Mouse (Mus musculus) E14TG2a.4 (cell line): ENCODE measurements around the gene Notch4.

ENCODE experiments used
- H3K27me3 ChIP-seq: 2 replicates; pipeline ENCODE4 v1.6.1; 2014; ENCODE audit warnings: low read length, control low read depth; ENCODE audit not compliant: insufficient read depth
- H3K36me3 ChIP-seq: 2 replicates; pipeline ENCODE4 v1.6.1; 2014; ENCODE audit warnings: low read length, control low read depth; ENCODE audit not compliant: insufficient read depth
- H3K4me1 ChIP-seq: replicated peaks from 2 replicates; pipeline ENCODE4 v1.6.1; 2014; ENCODE audit warnings: low read depth, low read length, control low read depth
- H3K4me3 ChIP-seq: replicated peaks from 2 replicates; pipeline ENCODE4 v1.5.1; 2014; ENCODE audit warnings: mild to moderate bottlenecking, low read length
- H3K9me3 ChIP-seq: 2 replicates; pipeline ENCODE4 v1.6.1; 2014; ENCODE audit warnings: low read length, control low read depth
- CTCF ChIP-seq: conservative IDR thresholded peaks from 2 replicates; pipeline ENCODE4 v1.5.1; 2014; ENCODE audit warnings: low read length
- NANOG ChIP-seq: IDR thresholded peaks from 2 replicates; pipeline ENCODE4 v1.6.1; 2014; ENCODE audit warnings: borderline replicate concordance, low read length, mixed read lengths
- POU5F1 ChIP-seq: IDR thresholded peaks from 2 replicates; pipeline ENCODE4 v1.6.1; 2014; ENCODE audit warnings: low read length, borderline replicate concordance

Gene Notch4

DNA sequence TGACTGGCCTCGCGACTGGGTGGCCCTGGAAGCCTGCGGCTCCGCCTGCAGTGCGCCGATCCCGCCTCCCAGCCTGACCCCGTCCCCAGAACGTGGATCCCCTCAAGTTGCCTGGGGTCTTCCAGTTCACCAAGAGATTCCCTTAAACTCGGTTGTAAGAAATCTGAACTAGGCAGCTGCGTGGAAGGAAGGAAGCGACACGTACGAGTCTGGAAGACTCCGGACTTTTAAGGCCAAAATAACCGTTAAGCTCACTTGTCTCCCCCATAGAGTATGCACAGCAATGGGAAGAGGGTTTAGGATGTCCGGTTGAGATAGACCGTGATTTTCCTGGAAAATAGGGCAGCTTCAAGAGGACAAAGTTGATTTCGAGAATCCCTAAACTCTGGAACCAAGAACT is 23.7 kb downstream of the Notch4 start:
- Histone ChIP-seq H3K9me3 (no peaks in the 10 kb centered on the region), H3K4me1 (peaks cover 84% of the 10 kb centered on the region)

DNA sequence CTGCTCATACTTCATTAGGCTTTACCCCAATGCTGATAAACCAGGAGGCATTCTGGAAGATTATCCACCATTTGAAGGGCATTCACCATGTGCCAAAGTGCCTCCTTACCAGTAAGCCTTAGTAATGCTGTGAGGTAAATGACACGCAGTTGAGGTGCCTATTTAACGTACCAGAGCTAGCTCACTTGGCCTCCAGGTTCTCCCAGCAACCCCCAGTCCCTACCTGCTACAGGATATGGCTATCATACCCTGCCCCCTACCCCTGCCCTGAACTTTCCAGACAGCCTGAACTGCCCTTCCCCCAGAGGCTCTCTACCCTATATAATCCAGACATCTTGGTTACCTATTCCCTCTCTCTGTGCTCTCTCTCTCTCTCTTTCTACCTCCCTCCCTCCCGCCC is 24.7 kb downstream of the Notch4 start:
- Histone ChIP-seq H3K27me3 (no peaks in the 10 kb centered on the region), H3K4me1 (peaks cover 84% of the 10 kb centered on the region), H3K36me3 (peaks cover 15% of the 10 kb centered on the region; the same call in 1 of the 2 replicates), H3K9me3 (no peaks in the 10 kb centered on the region), H3K4me3 (peak overlapping the region; percentile 91)
- TF ChIP-seq CTCF = no peak
- TF ChIP-seq NANOG = no peak
- no peak for TF ChIP-seq POU5F1

More for the DNA sequence above, 23.7 kb downstream of the Notch4 start:
- Histone ChIP-seq H3K27me3 (no peaks in the 10 kb centered on the region), H3K4me3 (peak overlapping the region; percentile 91), H3K36me3 (peaks cover 22% of the 10 kb centered on the region)
- no peak for TF ChIP-seq CTCF
- TF ChIP-seq NANOG = no peak
- no peak for TF ChIP-seq POU5F1

DNA sequence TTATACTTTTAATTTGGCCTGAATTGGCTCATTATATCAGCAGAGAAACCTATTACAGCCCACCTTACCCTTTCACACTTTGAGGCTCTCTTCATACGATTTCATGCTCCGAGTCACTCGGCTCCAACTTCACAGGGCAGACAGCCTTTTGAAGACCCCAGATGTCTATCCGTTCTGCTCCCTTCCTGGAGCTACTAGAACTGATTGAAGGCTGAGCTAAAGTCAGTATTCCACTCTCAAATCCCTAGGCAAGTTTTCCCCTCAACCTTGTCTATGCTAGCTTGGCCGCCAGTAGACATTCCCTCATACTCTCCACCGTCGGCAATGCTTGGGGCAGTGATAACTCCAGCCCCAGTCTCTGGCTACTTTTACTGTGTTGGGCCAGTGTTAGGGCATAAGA is 25.1 kb downstream of the Notch4 start:
- no peak for TF ChIP-seq NANOG
- no peak for TF ChIP-seq CTCF
- TF ChIP-seq POU5F1 = no peak
- no peaks in the 10 kb centered on the region for H3K27me3 ChIP-seq
- H3K9me3 ChIP-seq = no peaks in the 10 kb centered on the region
- H3K4me3 ChIP-seq = peak overlapping the region; percentile 81
- peaks cover 84% of the 10 kb centered on the region for H3K4me1 ChIP-seq
- peaks cover 18% of the 10 kb centered on the region; the same call in 1 of the 2 replicates for H3K36me3 ChIP-seq

DNA sequence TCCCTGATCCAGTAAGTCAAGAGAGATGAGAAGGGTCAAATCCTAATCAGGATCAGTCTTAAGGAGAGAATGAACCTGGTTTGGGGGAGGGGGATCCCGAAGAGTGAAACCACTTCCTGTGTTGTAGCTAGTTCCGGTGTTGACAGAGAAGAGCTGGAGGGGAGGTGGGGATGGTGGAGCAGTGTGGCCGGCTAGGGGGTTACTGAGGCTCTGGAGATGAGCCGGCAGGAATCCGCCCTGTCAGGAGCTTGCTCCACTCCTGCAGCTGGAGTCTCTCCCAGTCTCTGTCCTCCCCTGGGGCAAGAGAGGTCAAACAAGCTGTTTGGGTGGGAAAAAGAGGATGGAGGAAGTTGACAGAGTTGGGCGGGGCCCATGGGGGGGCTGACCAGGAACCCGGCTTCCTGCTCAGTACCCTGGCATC is 25.6 kb downstream of the Notch4 start, which contains the start of gene Gpsm3:
Gene Gpsm3 (plus strand): TSS at position 126 of the 421 bp plus-strand sequence.
- peaks cover 17% of the 10 kb centered on the region for H3K36me3 ChIP-seq
- no peaks in the 10 kb centered on the region for H3K9me3 ChIP-seq
- H3K4me3 ChIP-seq = peak within 1 kb of the TSS; percentile 91
- TF ChIP-seq POU5F1 (no peak), NANOG (no peak), CTCF (no peak)
- peaks cover 83% of the 10 kb centered on the region for H3K4me1 ChIP-seq
- peaks cover 3% of the 10 kb centered on the region; the same call in 1 of the 2 replicates for H3K27me3 ChIP-seq

DNA sequence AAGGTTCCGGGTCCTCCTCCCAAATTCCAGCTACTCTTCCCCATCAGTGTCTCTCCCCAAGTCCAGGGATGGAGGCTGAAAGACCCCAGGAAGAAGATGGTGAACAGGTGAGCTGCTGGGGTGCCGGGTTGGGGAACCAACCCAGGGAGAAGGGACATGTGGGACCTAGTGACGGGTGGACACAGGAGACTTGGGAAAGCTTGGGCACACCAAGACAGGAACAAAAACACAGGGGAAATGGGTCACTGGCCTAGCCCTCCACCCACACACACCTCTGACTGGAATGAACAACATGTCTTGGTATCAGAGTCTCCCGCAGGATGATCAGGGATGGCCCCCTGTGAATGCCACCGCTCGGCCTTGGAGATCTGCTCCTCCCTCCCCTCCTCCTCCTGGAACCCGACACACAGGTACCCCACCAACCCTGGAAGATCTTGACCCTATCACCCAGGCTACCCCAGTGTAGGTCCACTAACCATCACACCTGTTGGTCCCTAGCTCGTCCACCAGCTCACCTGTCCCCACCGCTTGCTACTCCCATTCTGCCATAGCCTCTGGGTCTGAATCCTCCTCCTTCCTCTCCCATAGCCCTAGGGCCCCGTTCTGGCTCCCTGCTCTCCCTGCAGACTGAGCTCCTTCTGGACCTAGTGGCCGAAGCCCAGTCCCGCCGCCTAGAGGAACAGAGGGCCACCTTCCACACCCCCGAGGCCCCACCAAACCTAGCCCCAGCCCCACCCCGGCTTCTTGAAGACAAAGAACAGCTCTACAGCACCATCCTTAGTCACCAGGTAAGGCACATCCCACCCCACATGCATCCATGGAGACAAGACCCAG is 26.3 kb downstream of the Notch4 start:
- TF ChIP-seq CTCF (no peak), NANOG (no peak), POU5F1 (no peak)
- H3K27me3 ChIP-seq = peaks cover 3% of the 10 kb centered on the region; the same call in 1 of the 2 replicates
- H3K4me3 ChIP-seq = peak overlapping the region; percentile 81
- H3K9me3 ChIP-seq = no peaks in the 10 kb centered on the region
- H3K4me1 ChIP-seq = peaks cover 84% of the 10 kb centered on the region
- peaks cover 20% of the 10 kb centered on the region for H3K36me3 ChIP-seq

DNA sequence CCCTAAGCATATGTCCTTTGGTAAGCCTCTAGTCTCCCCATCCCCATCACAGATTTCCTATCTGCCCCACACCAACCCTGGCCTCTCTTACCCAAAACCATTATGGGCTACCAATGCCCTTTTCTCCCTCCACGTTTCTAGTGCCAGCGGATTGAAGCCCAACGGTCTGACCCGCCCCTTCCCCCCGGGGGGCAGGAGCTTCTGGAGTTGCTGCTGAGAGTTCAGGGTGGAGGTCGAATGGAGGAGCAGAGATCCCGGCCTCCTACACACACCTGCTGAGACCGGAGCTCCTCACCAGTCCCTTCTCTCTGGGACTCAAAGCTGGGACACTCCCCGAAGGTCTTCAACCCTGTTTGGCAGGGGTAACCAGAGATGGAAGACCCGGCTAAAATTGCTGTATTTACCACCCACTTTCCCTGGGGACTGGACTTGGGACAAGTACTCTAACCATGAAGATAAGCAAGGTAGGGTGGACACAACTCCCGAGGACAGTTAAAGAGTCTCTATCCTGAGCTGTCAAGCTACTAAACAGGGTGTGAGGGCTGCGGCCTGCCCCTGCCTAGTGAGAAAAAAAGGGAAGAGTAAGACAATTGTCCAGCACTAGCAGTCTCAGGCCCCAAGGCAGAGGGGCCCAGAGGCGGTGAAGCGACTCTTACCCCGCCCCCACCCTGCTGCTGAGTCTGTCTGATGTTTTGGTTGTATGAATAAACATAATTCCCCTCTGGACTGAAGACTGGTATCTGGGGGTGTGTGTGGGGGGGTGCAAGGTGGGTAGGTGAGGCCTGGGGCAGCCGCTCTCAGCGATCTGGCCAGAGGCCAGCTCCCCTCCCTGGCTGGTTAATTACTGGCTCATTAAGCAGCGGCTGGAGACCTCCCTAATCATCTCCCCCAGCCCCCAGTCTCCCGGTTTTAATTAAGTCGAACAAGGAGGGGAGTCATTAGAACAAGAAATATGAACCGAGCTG is 27.2 kb downstream of the Notch4 start, which contains the start of gene Pbx2:
Gene Pbx2 (plus strand): TSS at position 238 of the 965 bp plus-strand sequence.
- H3K9me3 ChIP-seq = no peaks in the 10 kb centered on the region
- H3K4me1 ChIP-seq = peaks cover 84% of the 10 kb centered on the region
- peaks cover 19% of the 10 kb centered on the region for H3K36me3 ChIP-seq
- H3K27me3 ChIP-seq = peaks cover 3% of the 10 kb centered on the region; the same call in 1 of the 2 replicates
- H3K4me3 ChIP-seq = peak within 1 kb of the TSS; percentile 81
- TF ChIP-seq NANOG (no peak), CTCF (no peak), POU5F1 (no peak)

DNA sequence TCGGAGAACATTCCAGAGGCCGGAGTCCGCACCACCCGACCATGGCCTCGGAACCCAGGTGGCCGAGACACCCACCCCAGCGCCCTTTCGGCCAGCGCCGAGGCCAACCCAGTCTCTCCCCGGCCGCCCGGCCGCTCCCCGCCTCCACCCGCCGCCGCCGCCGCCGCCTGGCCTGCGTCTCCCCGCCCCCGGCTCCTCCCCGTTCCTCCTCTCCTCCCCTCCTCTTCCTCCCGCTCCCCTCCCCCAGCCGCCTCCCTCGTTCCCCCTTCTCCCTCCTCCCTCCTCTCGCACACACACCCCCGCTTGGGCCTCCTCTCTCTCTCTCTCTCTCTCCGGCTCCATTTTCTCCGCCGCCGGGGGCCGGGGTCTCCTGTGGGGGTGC is 27.9 kb downstream of the Notch4 start:
- peaks cover 82% of the 10 kb centered on the region for H3K4me1 ChIP-seq
- peak overlapping the region; percentile 81 for H3K4me3 ChIP-seq
- peaks cover 3% of the 10 kb centered on the region; the same call in 1 of the 2 replicates for H3K27me3 ChIP-seq
- no peaks in the 10 kb centered on the region for H3K9me3 ChIP-seq
- peaks cover 25% of the 10 kb centered on the region for H3K36me3 ChIP-seq
- TF ChIP-seq CTCF (no peak), POU5F1 (no peak), NANOG (no peak)
